Mouse (Mus musculus) spleen, adult 2 months (tissue): ENCODE results near the gene Gse1.

ENCODE experiments used
- CTCF ChIP-seq: fragments of 200-500 bp; IDR thresholded peaks from 2 replicates; pipeline ENCODE4 v1.5.1; 2011; ENCODE audit warnings: mild to moderate bottlenecking, inconsistent platforms; ENCODE audit not compliant: insufficient read depth, insufficient read length, insufficient replicate concordance; ENCODE audit errors: extremely low read depth
- POLR2A ChIP-seq: fragments of 200-500 bp; IDR thresholded peaks from 2 replicates; pipeline ENCODE4 v1.6.1; 2011; ENCODE audit warnings: low read depth, low read length, inconsistent platforms

GRCm38 (mm10) chr8:120607460-120607859, 379.2 kb downstream of the Gse1 start:
- no peak for TF ChIP-seq CTCF
- TF ChIP-seq POLR2A: no peak
